Comparison of ENCODE assay signal across 30 mouse cellular contexts in genomic region chr5:82898912-82899311, GRCm38 (mm10).
A peak's percentile ranks its signal among the peaks of the same experiment; 100 is the strongest.
DNase-seq lines count a peak whose midpoint lies in the region; ATAC-seq and TF ChIP-seq lines count a peak whose summit lies in the region.
"Had no signal": no experiment of that assay in that cellular context is flagged by ENCODE, and none has a peak within 500 bp of the region (broad histone marks: within the 10 kb centered on the region; RNA-seq: fewer than 3 reads in every experiment).

No protein-coding gene starts in this region.

- no peaks in the 10 kb centered on the region for H3K9me3 ChIP-seq in forebrain, embryonic 16.5 days (ENCODE audit: control insufficient read depth, low read length)
- H3K9me3 ChIP-seq in forebrain, embryonic 12.5 days, result no peaks in the 10 kb centered on the region
- H3K9me3 ChIP-seq in liver, embryonic 12.5 days (replicated peaks), result no peaks in the 10 kb centered on the region
- H3K9me3 ChIP-seq: embryonic facial prominence, embryonic 13.5 days; heart, embryonic 13.5 days; hindbrain, embryonic 15.5 days; kidney, embryonic 15.5 days; limb, embryonic 10.5 days; limb, embryonic 15.5 days; midbrain, embryonic 13.5 days; neural tube, embryonic 13.5 days had no signal

- H3K36me3 ChIP-seq in forebrain, embryonic 16.5 days (ENCODE audit: control insufficient read depth, insufficient read depth), result no peaks in the 10 kb centered on the region
- no peaks in the 10 kb centered on the region for H3K36me3 ChIP-seq in forebrain, embryonic 12.5 days (replicated peaks)
- H3K36me3 ChIP-seq in liver, embryonic 12.5 days, result no peaks in the 10 kb centered on the region
- H3K36me3 ChIP-seq: embryonic facial prominence, embryonic 13.5 days; heart, embryonic 13.5 days; hindbrain, embryonic 15.5 days; kidney, embryonic 15.5 days; limb, embryonic 10.5 days; limb, embryonic 15.5 days; midbrain, embryonic 13.5 days; neural tube, embryonic 13.5 days had no signal

- H3K4me3 ChIP-seq in cerebellum, adult 2 months (replicated peaks; ENCODE audit: insufficient read depth, low read depth, low read length), result no peak overlapping the region
- no peak overlapping the region for H3K4me3 ChIP-seq in forebrain, embryonic 16.5 days (replicated peaks; ENCODE audit: low read length)
- no peak overlapping the region for H3K4me3 ChIP-seq in forebrain, embryonic 12.5 days (replicated peaks)
- H3K4me3 ChIP-seq in layer of hippocampus, adult 2 months, result no peak overlapping the region
- H3K4me3 ChIP-seq in cortical plate, adult 2 months (ENCODE audit: insufficient read depth, low read length), result no peak overlapping the region
- no peak overlapping the region for H3K4me3 ChIP-seq in liver, embryonic 12.5 days
- H3K4me3 ChIP-seq: embryonic facial prominence, embryonic 13.5 days; heart, embryonic 13.5 days; hindbrain, embryonic 15.5 days; kidney, embryonic 15.5 days; limb, embryonic 10.5 days; limb, embryonic 15.5 days; midbrain, embryonic 13.5 days; neural tube, embryonic 13.5 days had no signal

- no peak overlapping the region for H3K9ac ChIP-seq in forebrain, embryonic 16.5 days (replicated peaks; ENCODE audit: low read depth, low read length)
- no peak overlapping the region for H3K9ac ChIP-seq in forebrain, embryonic 12.5 days
- H3K9ac ChIP-seq in liver, embryonic 12.5 days, result no peak overlapping the region
- H3K9ac ChIP-seq: embryonic facial prominence, embryonic 13.5 days; heart, embryonic 13.5 days; hindbrain, embryonic 15.5 days; kidney, embryonic 15.5 days; limb, embryonic 15.5 days; liver, embryonic 14.5 days; midbrain, embryonic 13.5 days; neural tube, embryonic 13.5 days had no signal

- no peak for TF ChIP-seq POLR2A in cerebellum, adult 2 months (IDR thresholded peaks at IDR 0.05; ENCODE audit: borderline replicate concordance, insufficient read depth, low read length)
- TF ChIP-seq POLR2A in cortical plate, adult 2 months (IDR thresholded peaks at IDR 0.05; ENCODE audit: extremely low read depth, insufficient read depth, low read length), result no peak

- H3K4me1 ChIP-seq in cerebellum, adult 2 months (ENCODE audit: control insufficient read depth, insufficient read depth, low read length), result peaks cover 4% of the 10 kb centered on the region; the same call in 1 of the 2 replicates
- H3K4me1 ChIP-seq in forebrain, embryonic 16.5 days (replicated peaks; ENCODE audit: control insufficient read depth, insufficient read depth, low read length), result no peaks in the 10 kb centered on the region
- no peaks in the 10 kb centered on the region for H3K4me1 ChIP-seq in forebrain, embryonic 12.5 days
- peaks cover 3% of the 10 kb centered on the region for H3K4me1 ChIP-seq in cortical plate, adult 2 months (ENCODE audit: control insufficient read depth, insufficient read depth, low read length)
- H3K4me1 ChIP-seq in liver, embryonic 12.5 days, result no peaks in the 10 kb centered on the region
- H3K4me1 ChIP-seq: embryonic facial prominence, embryonic 13.5 days; heart, embryonic 13.5 days; kidney, embryonic 15.5 days; limb, embryonic 10.5 days; limb, embryonic 15.5 days; midbrain, embryonic 13.5 days; neural tube, embryonic 13.5 days had no signal

- 23% methylated on average over 1 of the region's 1 CpGs for WGBS in cerebellum, adult 2 months
- WGBS in forebrain, embryonic 16.5 days, result 84% methylated on average over 1 of the region's 1 CpGs
- WGBS in forebrain, embryonic 12.5 days, result 77% methylated on average over 1 of the region's 1 CpGs
- WGBS in liver, embryonic 12.5 days (ENCODE audit: insufficient replicate concordance), result 63% methylated on average over 1 of the region's 1 CpGs

- peak; percentile 3 for DNase-seq in cerebellum, adult 8-10 months
- DNase-seq in cerebellum, adult 2 months, result no peak
- no peak for DNase-seq in layer of hippocampus, adult 2 months (ENCODE audit: low spot score in 2 of 2)
- no peak for DNase-seq in layer of hippocampus, adult 9-11 months
- DNase-seq: adrenal gland, adult 2 months; gastrocnemius, postnatal 10 days; heart, postnatal 10 days; kidney, adult 18-20 months; kidney, postnatal 25 days; lung, adult 2 months; lung, postnatal 10 days; spleen, adult 18-20 months; thymus, adult 2 months; thymus, postnatal 36 days had no signal

- no peak for ATAC-seq in forebrain, embryonic 16.5 days
- ATAC-seq in forebrain, embryonic 12.5 days (ENCODE audit: low FRiP score), result no peak
- no peak for ATAC-seq in liver, embryonic 12.5 days
- ATAC-seq: activated CD4-positive, CD25-positive, alpha-beta regulatory T cell, adult 4 months; midbrain, embryonic 13.5 days had no signal

- H3K27me3 ChIP-seq in cerebellum, adult 2 months (ENCODE audit: control insufficient read depth, insufficient read depth, low read length), result no peaks in the 10 kb centered on the region
- no peaks in the 10 kb centered on the region for H3K27me3 ChIP-seq in forebrain, embryonic 16.5 days (replicated peaks; ENCODE audit: control insufficient read depth, insufficient read depth, low read length)
- H3K27me3 ChIP-seq in forebrain, embryonic 12.5 days, result no peaks in the 10 kb centered on the region
- no peaks in the 10 kb centered on the region for H3K27me3 ChIP-seq in liver, embryonic 12.5 days (replicated peaks)
- H3K27me3 ChIP-seq: CH12.LX; embryonic facial prominence, embryonic 13.5 days; heart, embryonic 13.5 days; hindbrain, embryonic 15.5 days; kidney, embryonic 15.5 days; limb, embryonic 15.5 days; midbrain, embryonic 13.5 days; neural tube, embryonic 13.5 days had no signal

- TF ChIP-seq CTCF in cerebellum, adult 2 months (IDR thresholded peaks at IDR 0.05; ENCODE audit: borderline replicate concordance, insufficient read depth, low read depth, low read length), result no peak
- TF ChIP-seq CTCF in layer of hippocampus, adult 2 months (conservative IDR thresholded peaks at IDR 0.05), result no peak
- TF ChIP-seq CTCF in cortical plate, adult 2 months (IDR thresholded peaks at IDR 0.05; ENCODE audit: extremely low read depth, insufficient read depth, low read length), result no peak

- H3K27ac ChIP-seq in cerebellum, adult 2 months (ENCODE audit: insufficient read depth, low read length), result no peak overlapping the region
- H3K27ac ChIP-seq in forebrain, embryonic 16.5 days (ENCODE audit: low read length), result peak overlapping the region; percentile 67
- no peak overlapping the region for H3K27ac ChIP-seq in forebrain, embryonic 12.5 days
- peak overlapping the region; percentile 16 for H3K27ac ChIP-seq in layer of hippocampus, adult 2 months
- H3K27ac ChIP-seq in cortical plate, adult 2 months (ENCODE audit: insufficient read depth, low read length), result peak overlapping the region; percentile 64; the same call in 1 of the 2 replicates
- H3K27ac ChIP-seq in liver, embryonic 12.5 days, result no peak overlapping the region
- H3K27ac ChIP-seq: embryonic facial prominence, embryonic 13.5 days; heart, embryonic 13.5 days; hindbrain, embryonic 15.5 days; kidney, embryonic 15.5 days; limb, embryonic 10.5 days; limb, embryonic 15.5 days; liver, embryonic 14.5 days; macrophage; midbrain, embryonic 13.5 days; neural tube, embryonic 13.5 days had no signal

- no peak overlapping the region for H3K4me2 ChIP-seq in forebrain, embryonic 16.5 days (ENCODE audit: low read length)
- H3K4me2 ChIP-seq in forebrain, embryonic 12.5 days, result no peak overlapping the region
- H3K4me2 ChIP-seq in liver, embryonic 12.5 days, result no peak overlapping the region
- H3K4me2 ChIP-seq: embryonic facial prominence, embryonic 13.5 days; heart, embryonic 13.5 days; hindbrain, embryonic 15.5 days; kidney, embryonic 15.5 days; limb, embryonic 15.5 days; midbrain, embryonic 13.5 days; neural tube, embryonic 13.5 days had no signal

Comparison
In these comparisons a context has a peak if more than half of its experiments do, and no peak if none do; other contexts are left out.
1. H3K27ac ChIP-seq: peak in forebrain, embryonic 16.5 days (single experiment), layer of hippocampus, adult 2 months (single experiment) and cortical plate, adult 2 months (single experiment); none in cerebellum, adult 2 months (single experiment), forebrain, embryonic 12.5 days (single experiment) and liver, embryonic 12.5 days (single experiment).